Comparison of ENCODE assay signal across 28 mouse cellular contexts in the genomic region with DNA sequence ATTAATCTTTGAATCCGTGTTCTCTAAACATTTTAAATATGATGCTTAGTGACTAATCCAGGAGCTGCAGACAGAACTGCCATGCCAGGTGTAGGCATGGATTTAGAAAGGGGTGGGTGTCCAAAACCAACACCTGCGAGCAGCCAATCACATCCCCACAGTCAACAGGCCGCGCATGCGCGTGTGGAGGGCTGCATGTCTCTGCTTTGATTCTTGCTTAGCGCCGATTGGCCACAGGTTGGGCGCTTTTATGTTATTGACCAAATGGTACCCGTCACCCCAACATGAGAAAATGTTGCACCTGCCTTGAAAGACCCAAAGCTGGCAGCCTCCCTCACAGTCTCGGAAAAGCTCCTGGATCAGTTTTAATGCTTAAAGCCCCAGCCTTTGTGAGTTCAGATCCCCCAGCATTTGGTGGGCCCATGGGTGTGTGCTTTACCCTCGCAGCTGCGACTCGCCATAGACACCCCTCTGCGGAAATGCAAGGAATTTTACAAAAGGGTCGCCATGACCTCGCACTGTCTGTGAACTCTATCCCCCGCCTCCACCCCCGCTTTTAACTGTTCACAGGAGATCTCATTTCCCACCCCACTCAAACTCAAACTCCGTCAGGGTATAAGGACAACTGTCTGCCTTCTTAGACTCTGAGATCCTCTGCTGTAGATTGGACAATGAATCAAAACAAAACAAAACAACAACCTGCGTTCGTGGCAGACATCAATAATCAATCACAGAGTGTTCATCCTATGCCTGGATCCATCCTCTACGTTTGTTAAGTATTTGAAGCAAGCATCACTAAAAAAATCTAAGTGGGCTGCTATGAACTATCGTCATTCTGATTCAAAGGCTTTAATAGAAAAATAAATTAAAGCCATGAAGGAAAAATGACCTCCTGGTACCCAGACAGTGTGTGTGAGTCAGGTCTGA.
A peak's percentile ranks its signal among the peaks of the same experiment; 100 is the strongest.
DNase-seq lines count a peak whose midpoint lies in the region; ATAC-seq lines count a peak whose summit lies in the region.
"Had no signal": no experiment of that assay in that cellular context is flagged by ENCODE, and none has a peak within 500 bp of the region (broad histone marks: within the 10 kb centered on the region; RNA-seq: fewer than 3 reads in every experiment).

No protein-coding gene starts in this region.

- no peak overlapping the region for H3K4me3 ChIP-seq in embryonic facial prominence, embryonic 12.5 days
- H3K4me3 ChIP-seq in embryonic facial prominence, embryonic 10.5 days: no peak overlapping the region
- H3K4me3 ChIP-seq in embryonic facial prominence, embryonic 14.5 days (ENCODE audit: low read depth, low read length): no peak overlapping the region
- H3K4me3 ChIP-seq: embryonic facial prominence, embryonic 13.5 days; forebrain, embryonic 10.5 days; forebrain, embryonic 13.5 days; heart, embryonic 12.5 days; heart, embryonic 15.5 days; hindbrain, embryonic 10.5 days; hindbrain, embryonic 13.5 days; intestine, embryonic 15.5 days had no signal

- peak; percentile 52; the same call in 1 of the 2 replicates for ATAC-seq in embryonic facial prominence, embryonic 12.5 days (ENCODE audit: insufficient number of reproducible peaks, insufficient read depth, low FRiP score, low TSS enrichment)
- peak; percentile 33; the same call in 1 of the 2 replicates for ATAC-seq in embryonic facial prominence, embryonic 14.5 days (ENCODE audit: low read depth)
- ATAC-seq: forebrain, embryonic 13.5 days; forebrain, embryonic 16.5 days; hindbrain, embryonic 16.5 days; intestine, embryonic 15.5 days had no signal

- no peaks in the 10 kb centered on the region for H3K4me1 ChIP-seq in embryonic facial prominence, embryonic 12.5 days
- H3K4me1 ChIP-seq in embryonic facial prominence, embryonic 10.5 days: peaks cover 15% of the 10 kb centered on the region
- H3K4me1 ChIP-seq in embryonic facial prominence, embryonic 14.5 days (ENCODE audit: control insufficient read depth, insufficient read depth, low read length): no peaks in the 10 kb centered on the region

- H3K27ac ChIP-seq in embryonic facial prominence, embryonic 12.5 days: no peak overlapping the region
- no peak overlapping the region for H3K27ac ChIP-seq in embryonic facial prominence, embryonic 10.5 days (replicated peaks)
- no peak overlapping the region for H3K27ac ChIP-seq in embryonic facial prominence, embryonic 14.5 days (replicated peaks; ENCODE audit: low read depth, low read length)
- H3K27ac ChIP-seq: embryonic facial prominence, embryonic 13.5 days; forebrain, embryonic 10.5 days; forebrain, embryonic 13.5 days; heart, embryonic 15.5 days; hindbrain, embryonic 10.5 days; hindbrain, embryonic 13.5 days; intestine, embryonic 15.5 days had no signal

- no peak for DNase-seq in embryonic facial prominence, embryonic 10.5 days (ENCODE audit: low spot score)
- peak; percentile 23 for DNase-seq in right cerebral cortex, postnatal 25 days
- DNase-seq in right cerebral cortex, adult 2 months (ENCODE audit: low spot score in 2 of 2): no peak
- peak; percentile 91 for DNase-seq in ES-CJ7 (ENCODE audit: low read depth, low spot score)
- peak; percentile 47 for DNase-seq in embryonic facial prominence, embryonic 14.5 days (ENCODE audit: low spot score)
- DNase-seq in layer of hippocampus, adult 9-11 months: no peak
- no peak for DNase-seq in c-Kit-positive CD71-positive TER-119-positive erythroid progenitor cells, embryonic 14.5 days (ENCODE audit: low spot score)
- DNase-seq: adrenal gland, adult 8-10 months; adrenal gland, postnatal 25 days; cerebellum, adult 11 months; cerebellum, adult 2 months; cerebellum, postnatal 10 days; gastrocnemius, postnatal 10 days; gastrocnemius, postnatal 36 days; heart, postnatal 10 days; heart, postnatal 36 days; kidney, adult 11 months had no signal

- no peaks in the 10 kb centered on the region for H3K36me3 ChIP-seq in embryonic facial prominence, embryonic 12.5 days
- no peaks in the 10 kb centered on the region for H3K36me3 ChIP-seq in embryonic facial prominence, embryonic 10.5 days (replicated peaks)
- no peaks in the 10 kb centered on the region for H3K36me3 ChIP-seq in embryonic facial prominence, embryonic 14.5 days (ENCODE audit: control insufficient read depth, insufficient read depth, low read length)
- H3K36me3 ChIP-seq: embryonic facial prominence, embryonic 13.5 days; forebrain, embryonic 10.5 days; heart, embryonic 12.5 days; heart, embryonic 15.5 days; hindbrain, embryonic 10.5 days; hindbrain, embryonic 13.5 days; intestine, embryonic 15.5 days had no signal

- no peaks in the 10 kb centered on the region for H3K9me3 ChIP-seq in embryonic facial prominence, embryonic 12.5 days
- H3K9me3 ChIP-seq in embryonic facial prominence, embryonic 10.5 days: no peaks in the 10 kb centered on the region
- H3K9me3 ChIP-seq in embryonic facial prominence, embryonic 14.5 days (ENCODE audit: control insufficient read depth, low read length): no peaks in the 10 kb centered on the region
- H3K9me3 ChIP-seq: embryonic facial prominence, embryonic 13.5 days; forebrain, embryonic 10.5 days; forebrain, embryonic 13.5 days; heart, embryonic 12.5 days; heart, embryonic 15.5 days; hindbrain, embryonic 10.5 days; hindbrain, embryonic 13.5 days; intestine, embryonic 15.5 days had no signal

- no peak overlapping the region for H3K9ac ChIP-seq in embryonic facial prominence, embryonic 12.5 days
- no peak overlapping the region for H3K9ac ChIP-seq in embryonic facial prominence, embryonic 14.5 days (ENCODE audit: low read depth, low read length)
- H3K9ac ChIP-seq: embryonic facial prominence, embryonic 13.5 days; forebrain, embryonic 13.5 days; heart, embryonic 12.5 days; heart, embryonic 15.5 days; hindbrain, embryonic 13.5 days; intestine, embryonic 15.5 days had no signal

- H3K4me2 ChIP-seq in embryonic facial prominence, embryonic 12.5 days (replicated peaks): no peak overlapping the region
- H3K4me2 ChIP-seq in embryonic facial prominence, embryonic 14.5 days (ENCODE audit: low read depth, low read length): no peak overlapping the region
- H3K4me2 ChIP-seq: embryonic facial prominence, embryonic 13.5 days; forebrain, embryonic 13.5 days; heart, embryonic 12.5 days; heart, embryonic 15.5 days; hindbrain, embryonic 13.5 days; intestine, embryonic 15.5 days had no signal

- H3K27me3 ChIP-seq in embryonic facial prominence, embryonic 12.5 days: no peaks in the 10 kb centered on the region
- peaks cover 53% of the 10 kb centered on the region for H3K27me3 ChIP-seq in embryonic facial prominence, embryonic 10.5 days (replicated peaks; ENCODE audit: low read depth, poor library complexity, severe bottlenecking)
- H3K27me3 ChIP-seq in embryonic facial prominence, embryonic 14.5 days (replicated peaks; ENCODE audit: control insufficient read depth, insufficient read depth, low read length): no peaks in the 10 kb centered on the region
- H3K27me3 ChIP-seq: embryonic facial prominence, embryonic 13.5 days; intestine, embryonic 15.5 days had no signal

- 81% methylated on average over 24 of the region's 24 CpGs for WGBS in embryonic facial prominence, embryonic 12.5 days
- 87% methylated on average over 24 of the region's 24 CpGs for WGBS in embryonic facial prominence, embryonic 10.5 days
- WGBS in embryonic facial prominence, embryonic 14.5 days: 78% methylated on average over 24 of the region's 24 CpGs

Comparison
In these comparisons a context has a peak if more than half of its experiments do, and no peak if none do; other contexts are left out.
1. DNase-seq: peak in right cerebral cortex, postnatal 25 days (single experiment), ES-CJ7 (single experiment) and embryonic facial prominence, embryonic 14.5 days (single experiment); none in embryonic facial prominence, embryonic 10.5 days (single experiment), right cerebral cortex, adult 2 months (0 of 2), layer of hippocampus, adult 9-11 months (single experiment) and c-Kit-positive CD71-positive TER-119-positive erythroid progenitor cells, embryonic 14.5 days (single experiment).